Mouse (Mus musculus): Measurements from ENCODE around the gene Lctl. TPM values are rescaled to one million over a fixed set of nuclear protein-coding genes. Genes with fewer than 3 reads are reported as not detected.
A peak's percentile ranks its signal among the peaks of the same experiment; 100 is the strongest.

Gene Lctl
- total and polyA plus RNA-seq, 3 experiments: 0.54 TPM; not detected in 2

DNA sequence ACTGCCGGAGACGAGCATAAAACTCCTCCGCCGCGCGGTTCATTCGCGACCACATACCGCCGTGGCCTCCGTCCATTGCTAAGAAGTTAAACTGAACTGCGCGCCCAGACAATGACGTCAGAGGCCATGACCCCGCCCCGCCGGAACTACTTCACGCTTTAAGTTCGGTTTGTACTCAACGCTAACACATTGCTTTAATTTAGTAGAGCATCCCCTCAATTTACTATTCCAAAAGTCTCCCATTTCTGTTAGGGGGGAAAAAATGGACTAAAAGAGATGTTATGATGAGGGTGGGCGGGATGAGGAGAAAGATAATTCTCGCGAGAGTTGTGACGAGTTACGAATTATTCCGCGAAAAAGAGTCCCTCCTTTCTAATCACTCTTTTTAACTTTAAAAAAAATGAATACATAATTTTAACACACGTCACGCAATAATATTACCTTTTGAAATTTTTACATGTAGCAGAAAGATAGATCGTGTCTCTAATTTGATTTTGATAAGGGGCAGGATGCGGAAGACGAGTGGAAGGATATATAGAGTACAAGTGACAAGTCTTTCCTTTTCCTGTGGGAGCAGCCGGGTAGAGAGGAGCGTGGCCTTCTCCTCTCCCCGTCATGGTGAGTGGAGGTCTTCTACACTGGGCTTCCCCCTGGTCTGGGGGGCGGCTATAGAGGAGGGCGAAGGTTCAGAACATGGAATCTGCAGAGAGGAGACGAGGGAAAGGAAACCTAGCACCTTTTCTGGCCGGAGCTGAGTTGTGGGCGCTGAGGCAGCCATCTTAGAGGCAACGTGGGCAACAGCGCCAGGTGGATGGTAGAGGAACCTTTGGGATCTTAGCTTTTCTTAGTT, 56.1 kb downstream of the Lctl start, which contains the start of the genes Zwilch and Rpl4:
Gene Zwilch (minus strand): TSS at position 289 of the 850 bp plus-strand sequence.
Gene Rpl4 (plus strand): TSS at position 560 of the 850 bp plus-strand sequence.
- peak within 1 kb of the TSS; percentile 100 for H3K9ac ChIP-seq (ENCODE audit: control insufficient read depth, low read depth, low read length, poor library complexity, severe bottlenecking)

DNA sequence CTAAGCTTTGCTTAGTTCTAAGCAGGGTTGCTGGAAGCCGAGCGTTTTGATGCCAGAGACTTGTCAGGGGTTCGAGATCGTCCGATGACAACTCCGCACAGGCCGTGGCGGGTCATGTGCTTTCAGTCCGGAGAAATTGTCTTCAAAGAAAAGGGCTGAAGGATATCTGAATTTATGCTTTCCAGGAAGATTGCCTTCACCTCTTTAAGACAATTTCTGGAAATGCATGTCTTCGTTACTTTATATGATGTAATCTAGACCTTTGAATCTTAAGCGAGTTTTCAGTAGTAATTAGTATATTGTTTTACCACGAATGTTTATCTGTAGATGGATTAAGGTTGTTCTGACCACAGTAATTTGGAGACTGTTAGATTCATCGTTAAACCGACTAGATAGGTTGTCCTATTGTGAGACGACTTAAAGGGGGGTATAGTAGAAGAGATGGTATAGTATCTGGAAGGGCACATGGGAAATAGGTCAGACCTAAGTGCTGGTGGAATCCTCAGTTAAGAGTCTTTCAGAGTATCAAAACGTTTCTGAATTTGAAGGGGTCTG, 56.8 kb downstream of the Lctl start:
- H3K27ac ChIP-seq (ENCODE audit: control insufficient read depth, low read depth, low read length): peak overlapping the region; percentile 94
- H3K36me3 ChIP-seq (ENCODE audit: control insufficient read depth in 1 of 2, insufficient read depth in 2 of 2, low read length in 2 of 2): peaks cover 29 to 43% of the 10 kb centered on the region in 2 experiments
- peaks cover 0 to 11% of the 10 kb centered on the region in 2 experiments; a peak in 3 of 4 replicates for H3K4me1 ChIP-seq (ENCODE audit: control insufficient read depth in 1 of 2, insufficient read depth in 2 of 2, low read length in 2 of 2)
- no peaks in the 10 kb centered on the region for H3K27me3 ChIP-seq (ENCODE audit: control insufficient read depth in 1 of 2, insufficient read depth in 2 of 2, low read length in 2 of 2)
- peak overlapping the region; percentile 100 for H3K9ac ChIP-seq (ENCODE audit: control insufficient read depth, low read depth, low read length, poor library complexity, severe bottlenecking)
- H3K4me3 ChIP-seq (ENCODE audit: control insufficient read depth in 1 of 2, insufficient read depth in 1 of 2, low read depth in 2 of 2, low read length in 2 of 2): peak overlapping the region; percentile 74 to 100
- DNase-seq (ENCODE audit: low read depth, low spot score): no peak
- TF ChIP-seq ZMIZ1 (IDR thresholded peaks at IDR 0.05; ENCODE audit: low read depth, low read length) (no peak), CHD1 (IDR thresholded peaks at IDR 0.05; ENCODE audit: low read depth, low read length) (peak; percentile 97), ELF1 (IDR thresholded peaks at IDR 0.05; ENCODE audit: low read depth, low read length) (no peak), KAT2A (conservative IDR thresholded peaks at IDR 0.05; ENCODE audit: low read depth, low read length) (no peak), ZC3H11A (IDR thresholded peaks at IDR 0.05; ENCODE audit: low read depth, low read length) (no peak), NRF1 (IDR thresholded peaks at IDR 0.05; ENCODE audit: insufficient read depth, low read depth, low read length, poor library complexity, severe bottlenecking) (no peak), MEF2A (IDR thresholded peaks at IDR 0.05; ENCODE audit: extremely low read depth, insufficient replicate concordance, low read depth, low read length, poor library complexity, severe bottlenecking) (no peak), MYC (IDR thresholded peaks at IDR 0.05; ENCODE audit: low read depth, low read length) (peak; percentile 63; the same call in 1 of the 2 replicates), CHD2 (IDR thresholded peaks at IDR 0.05; ENCODE audit: low read length) (no peak), GATA1 (IDR thresholded peaks at IDR 0.05; ENCODE audit: low read depth, low read length) (no peak), EP300 (IDR thresholded peaks at IDR 0.05; ENCODE audit: low read depth in 1 of 2, low read length in 2 of 2) (no peak), ZKSCAN1 (IDR thresholded peaks at IDR 0.05; ENCODE audit: low read depth, low read length) (no peak), TCF12 (IDR thresholded peaks at IDR 0.05; ENCODE audit: low read depth, low read length) (no peak), MAZ (IDR thresholded peaks at IDR 0.05; ENCODE audit: low read depth, low read length) (no peak)
- H3K9me3 ChIP-seq (replicated peaks; ENCODE audit: insufficient read depth, low read length): no peaks in the 10 kb centered on the region
- H3K79me2 ChIP-seq (ENCODE audit: control insufficient read depth, insufficient read depth, low read length, poor library complexity): peaks cover 64% of the 10 kb centered on the region

More for the DNA sequence above, 56.1 kb downstream of the Lctl start, which contains the start of the genes Zwilch and Rpl4:
- peak; percentile 92 for DNase-seq (ENCODE audit: low read depth, low spot score)
- peaks cover 64% of the 10 kb centered on the region for H3K79me2 ChIP-seq (ENCODE audit: control insufficient read depth, insufficient read depth, low read length, poor library complexity)
- no peaks in the 10 kb centered on the region for H3K27me3 ChIP-seq (ENCODE audit: control insufficient read depth in 1 of 2, insufficient read depth in 2 of 2, low read length in 2 of 2)
- H3K4me1 ChIP-seq (ENCODE audit: control insufficient read depth in 1 of 2, insufficient read depth in 2 of 2, low read length in 2 of 2): peaks cover 0 to 11% of the 10 kb centered on the region in 2 experiments; a peak in 3 of 4 replicates
- no peaks in the 10 kb centered on the region for H3K9me3 ChIP-seq (replicated peaks; ENCODE audit: insufficient read depth, low read length)
- peak within 1 kb of the TSS; percentile 99 for H3K27ac ChIP-seq (ENCODE audit: control insufficient read depth, low read depth, low read length)
- peaks cover 25 to 43% of the 10 kb centered on the region in 2 experiments for H3K36me3 ChIP-seq (ENCODE audit: control insufficient read depth in 1 of 2, insufficient read depth in 2 of 2, low read length in 2 of 2)
- TF ChIP-seq E2F4 (IDR thresholded peaks at IDR 0.05; ENCODE audit: borderline replicate concordance, low read depth, low read length): peak; percentile 78; the same call in 1 of the 2 replicates
- TF ChIP-seq USF2 (IDR thresholded peaks at IDR 0.05; ENCODE audit: borderline replicate concordance in 1 of 2, insufficient read depth in 1 of 2, low read depth in 1 of 2, low read length in 2 of 2): no peak
- TF ChIP-seq POLR2A (IDR thresholded peaks at IDR 0.05; ENCODE audit: control insufficient read depth in 1 of 2, insufficient read depth in 1 of 2, low read depth in 1 of 2, low read length in 2 of 2, poor library complexity in 1 of 2): peak; percentile 84 to 93
- TF ChIP-seq CHD2 (IDR thresholded peaks at IDR 0.05; ENCODE audit: low read length): peak; percentile 98
- TF ChIP-seq ZMIZ1 (IDR thresholded peaks at IDR 0.05; ENCODE audit: low read depth, low read length): peak; percentile 95
- TF ChIP-seq TBP (IDR thresholded peaks at IDR 0.05; ENCODE audit: low read depth, low read length): peak; percentile 99
- TF ChIP-seq UBTF (IDR thresholded peaks at IDR 0.05; ENCODE audit: borderline replicate concordance, insufficient read depth, low read depth, low read length): no peak
- peak; percentile 90 for TF ChIP-seq HCFC1 (IDR thresholded peaks at IDR 0.05; ENCODE audit: low read depth, low read length)
- TF ChIP-seq EP300 (IDR thresholded peaks at IDR 0.05; ENCODE audit: low read depth in 1 of 2, low read length in 2 of 2): no peak
- TF ChIP-seq MYB (IDR thresholded peaks at IDR 0.05; ENCODE audit: low read depth, low read length): no peak
- TF ChIP-seq POLR2AphosphoS2 (IDR thresholded peaks at IDR 0.05; ENCODE audit: low read length): peak; percentile 93
- TF ChIP-seq POLR2AphosphoS5 (IDR thresholded peaks at IDR 0.05; ENCODE audit: borderline replicate concordance, low read depth, low read length): peak; percentile 74; the same call in 1 of the 2 replicates
- no peak for TF ChIP-seq ZNF384 (IDR thresholded peaks at IDR 0.05; ENCODE audit: low read depth, low read length)
- 0 out of 6 replicates have a peak, but pooled peaks of 1 of the 3 experiments have one; percentile 4 for TF ChIP-seq CTCF (IDR thresholded peaks at IDR 0.05 in 2 of 3, conservative IDR thresholded peaks at IDR 0.05 in 1 of 3; ENCODE audit: control insufficient read depth in 1 of 3, insufficient read depth in 1 of 3, low read depth in 2 of 3, low read length in 3 of 3, poor library complexity in 1 of 3, severe bottlenecking in 1 of 3)
- TF ChIP-seq USF1 (IDR thresholded peaks at IDR 0.05; ENCODE audit: low read depth, low read length): peak; percentile 41; the same call in 1 of the 2 replicates
- TF ChIP-seq MYC (IDR thresholded peaks at IDR 0.05; ENCODE audit: low read depth, low read length): peak; percentile 97
- TF ChIP-seq MAX (IDR thresholded peaks at IDR 0.05; ENCODE audit: low read length): peak; percentile 90
- peak; percentile 94 for TF ChIP-seq KAT2A (conservative IDR thresholded peaks at IDR 0.05; ENCODE audit: low read depth, low read length)
- TF ChIP-seq ETS1 (IDR thresholded peaks at IDR 0.05; ENCODE audit: low read depth, low read length): no peak
- TF ChIP-seq NRF1 (IDR thresholded peaks at IDR 0.05; ENCODE audit: insufficient read depth, low read depth, low read length, poor library complexity, severe bottlenecking): no peak
- TF ChIP-seq RAD21 (IDR thresholded peaks at IDR 0.05; ENCODE audit: low read depth, low read length): no peak
- TF ChIP-seq NELFE (IDR thresholded peaks at IDR 0.05; ENCODE audit: low read depth, low read length): peak; percentile 97
- no peak for TF ChIP-seq BHLHE40 (IDR thresholded peaks at IDR 0.05; ENCODE audit: borderline replicate concordance, low read depth, low read length)
- peak; percentile 84 for TF ChIP-seq SIN3A (IDR thresholded peaks at IDR 0.05; ENCODE audit: low read length)
- TF ChIP-seq MXI1 (IDR thresholded peaks at IDR 0.05; ENCODE audit: low read depth, low read length): peak; percentile 77
- peak; percentile 92 for TF ChIP-seq GATA1 (IDR thresholded peaks at IDR 0.05; ENCODE audit: low read depth, low read length)
- peak; percentile 90 for TF ChIP-seq TCF12 (IDR thresholded peaks at IDR 0.05; ENCODE audit: low read depth, low read length)
- peak; percentile 80 for TF ChIP-seq ELF1 (IDR thresholded peaks at IDR 0.05; ENCODE audit: low read depth, low read length)
- peak within 1 kb of the TSS; percentile 74 to 100 for H3K4me3 ChIP-seq (ENCODE audit: control insufficient read depth in 1 of 2, insufficient read depth in 1 of 2, low read depth in 2 of 2, low read length in 2 of 2)
